Mouse (Mus musculus) myocyte (in vitro differentiated cells): ENCODE measurements around the gene Tmem52b.

Experiments used
- CEBPB ChIP-seq: IDR thresholded peaks from 2 replicates; pipeline ENCODE4 v1.6.1; 2011; ENCODE audit warnings: mild to moderate bottlenecking, moderate library complexity; ENCODE audit not compliant: poor library complexity, insufficient read depth, severe bottlenecking
- E2F4 ChIP-seq: IDR thresholded peaks from one replicate; pipeline ENCODE4 v1.6.1; 2011; ENCODE audit warnings: mild to moderate bottlenecking, control low read depth, moderate library complexity; ENCODE audit not compliant: insufficient read depth
- MAX ChIP-seq: IDR thresholded peaks from one replicate; pipeline ENCODE4 v1.6.1; 2011; ENCODE audit warnings: low read depth, mild to moderate bottlenecking, control low read depth
- POLR2A ChIP-seq: IDR thresholded peaks from one replicate; pipeline ENCODE4 v1.6.1; 2011; ENCODE audit warnings: low read depth, mild to moderate bottlenecking, control low read depth, moderate library complexity; ENCODE audit not compliant: insufficient read length
- POLR2AphosphoS2 ChIP-seq: IDR thresholded peaks from one replicate; pipeline ENCODE4 v1.6.1; 2011; ENCODE audit warnings: low read depth, control low read depth; ENCODE audit not compliant: insufficient read length
- TCF12 ChIP-seq: IDR thresholded peaks from one replicate; pipeline ENCODE4 v1.6.1; 2011; ENCODE audit warnings: mild to moderate bottlenecking, control low read depth; ENCODE audit not compliant: poor library complexity, insufficient read depth, severe bottlenecking
- USF1 ChIP-seq: IDR thresholded peaks from one replicate; pipeline ENCODE4 v1.6.1; 2011; ENCODE audit warnings: low read depth, mild to moderate bottlenecking, control low read depth, moderate library complexity

DNA sequence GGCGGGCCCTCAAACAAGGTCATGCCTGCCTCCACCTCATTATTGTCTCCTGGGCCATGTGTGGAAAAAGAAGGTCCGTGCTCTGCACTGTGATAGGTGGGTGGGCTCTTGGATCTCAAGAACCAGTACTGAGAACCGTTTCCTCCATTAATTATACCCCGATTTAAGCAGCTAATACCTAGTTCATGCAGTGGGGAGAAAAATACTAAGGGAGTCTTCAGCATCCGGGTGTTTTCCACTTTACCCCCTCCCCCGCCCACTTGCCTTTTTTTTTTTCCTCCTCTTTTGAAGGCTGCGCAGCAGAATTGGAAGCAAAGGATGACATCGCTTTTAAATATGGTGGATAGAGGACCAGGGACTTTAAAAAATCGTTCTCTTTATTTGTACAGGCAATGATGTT is 21.7 kb downstream of the Tmem52b start:
- TF ChIP-seq POLR2A (no peak), E2F4 (no peak), MAX (no peak), USF1 (no peak), TCF12 (no peak), POLR2AphosphoS2 (no peak), CEBPB (no peak)
